In genomic region chr2:167537476-167538297, GRCm38 (mm10) we compare ENCODE assay signal across 8 mouse cellular contexts. TPM values are rescaled to one million over a fixed set of nuclear protein-coding genes. Genes with fewer than 3 reads are reported as not detected.
A peak's percentile ranks its signal among the peaks of the same experiment; 100 is the strongest.
DNase-seq lines count a peak whose midpoint lies in the region; ATAC-seq and TF ChIP-seq lines count a peak whose summit lies in the region.

Snai1 (plus strand) TSS chr2:167538195.

- H3K36me3 ChIP-seq in embryonic facial prominence, embryonic 14.5 days (ENCODE audit: control insufficient read depth, insufficient read depth, low read length) = peaks cover 34% of the 10 kb centered on the region
- H3K36me3 ChIP-seq in heart, adult 2 months (ENCODE audit: control insufficient read depth, insufficient read depth, low read length) = no peaks in the 10 kb centered on the region
- H3K36me3 ChIP-seq in limb, embryonic 13.5 days = peaks cover 26% of the 10 kb centered on the region
- H3K36me3 ChIP-seq in midbrain, postnatal 0 days (ENCODE audit: insufficient read depth, low read length) = no peaks in the 10 kb centered on the region

- peak; percentile 95 for TF ChIP-seq CTCF in heart, adult 2 months (IDR thresholded peaks at IDR 0.05)
- peak; percentile 87 for TF ChIP-seq CTCF in midbrain, postnatal 0 days (IDR thresholded peaks at IDR 0.05)

- peak; percentile 97 for ATAC-seq in embryonic facial prominence, embryonic 14.5 days (ENCODE audit: low read depth)
- ATAC-seq in limb, embryonic 13.5 days (ENCODE audit: low FRiP score, low read depth) = peak; percentile 94
- peak; percentile 90 for ATAC-seq in midbrain, postnatal 0 days (ENCODE audit: low FRiP score)

- H3K27ac ChIP-seq in embryonic facial prominence, embryonic 14.5 days (replicated peaks; ENCODE audit: low read depth, low read length) = peak within 1 kb of the TSS; percentile 95
- H3K27ac ChIP-seq in heart, adult 2 months = peak within 1 kb of the TSS; percentile 68
- H3K27ac ChIP-seq in limb, embryonic 13.5 days = peak within 1 kb of the TSS; percentile 96
- no peak within 1 kb of the TSS for H3K27ac ChIP-seq in midbrain, postnatal 0 days (ENCODE audit: low read depth, low read length)

- H3K27me3 ChIP-seq in embryonic facial prominence, embryonic 14.5 days (replicated peaks; ENCODE audit: control insufficient read depth, insufficient read depth, low read length) = peaks cover 16% of the 10 kb centered on the region
- no peaks in the 10 kb centered on the region for H3K27me3 ChIP-seq in heart, adult 2 months (ENCODE audit: control insufficient read depth, insufficient read depth, low read length)
- H3K27me3 ChIP-seq in limb, embryonic 13.5 days = peaks cover 19% of the 10 kb centered on the region
- H3K27me3 ChIP-seq in midbrain, postnatal 0 days (ENCODE audit: insufficient read depth, low read length) = peaks cover 36% of the 10 kb centered on the region

- peak; percentile 30; the same call in 1 of the 2 replicates for TF ChIP-seq EP300 in heart, adult 2 months (IDR thresholded peaks at IDR 0.05; ENCODE audit: insufficient read depth, low read depth, low read length)

- peak; percentile 93 for TF ChIP-seq POLR2A in heart, adult 2 months (IDR thresholded peaks at IDR 0.05; ENCODE audit: insufficient read depth, low read depth, low read length)

- peak within 1 kb of the TSS; percentile 89 for H3K4me2 ChIP-seq in embryonic facial prominence, embryonic 14.5 days (ENCODE audit: low read depth, low read length)
- peak within 1 kb of the TSS; percentile 92 for H3K4me2 ChIP-seq in limb, embryonic 13.5 days (replicated peaks)
- peak within 1 kb of the TSS; percentile 93 for H3K4me2 ChIP-seq in midbrain, postnatal 0 days (ENCODE audit: low read depth, low read length, poor library complexity, severe bottlenecking)

- no peaks in the 10 kb centered on the region for H3K79me2 ChIP-seq in heart, adult 2 months (replicated peaks; ENCODE audit: control insufficient read depth, insufficient read depth, low read length)

- intact Hi-C loops in heart, adult 2 months (cut with DNase I) = loop anchor here (1.0 kb wide), 1 partner anchor 68 kb away; no protein-coding TSS in a partner anchor

- no peaks in the 10 kb centered on the region for H3K9me3 ChIP-seq in embryonic facial prominence, embryonic 14.5 days (ENCODE audit: control insufficient read depth, low read length)
- H3K9me3 ChIP-seq in limb, embryonic 13.5 days = no peaks in the 10 kb centered on the region
- H3K9me3 ChIP-seq in midbrain, postnatal 0 days (ENCODE audit: low read length) = no peaks in the 10 kb centered on the region

- H3K9ac ChIP-seq in embryonic facial prominence, embryonic 14.5 days (ENCODE audit: low read depth, low read length) = peak within 1 kb of the TSS; percentile 77
- H3K9ac ChIP-seq in heart, adult 2 months (ENCODE audit: low read depth, low read length) = peak within 1 kb of the TSS; percentile 77
- peak within 1 kb of the TSS; percentile 81 for H3K9ac ChIP-seq in limb, embryonic 13.5 days
- peak within 1 kb of the TSS; percentile 36; the same call in 1 of the 2 replicates for H3K9ac ChIP-seq in midbrain, postnatal 0 days (replicated peaks; ENCODE audit: low read length, poor library complexity, severe bottlenecking)

- H3K4me1 ChIP-seq in embryonic facial prominence, embryonic 14.5 days (ENCODE audit: control insufficient read depth, insufficient read depth, low read length) = peaks cover 20% of the 10 kb centered on the region
- peaks cover under 1% of the 10 kb centered on the region for H3K4me1 ChIP-seq in heart, adult 2 months (ENCODE audit: control insufficient read depth, insufficient read depth, low read length)
- peaks cover 48% of the 10 kb centered on the region for H3K4me1 ChIP-seq in limb, embryonic 13.5 days
- peaks cover 7% of the 10 kb centered on the region for H3K4me1 ChIP-seq in midbrain, postnatal 0 days (ENCODE audit: insufficient read depth, low read length)

- DNase-seq in 3T3-L1 (ENCODE audit: low read depth, low spot score) = peak; percentile 99
- DNase-seq in adrenal gland, postnatal 4 days (ENCODE audit: low spot score in 2 of 2) = peak; percentile 81 to 90
- peak; percentile 99 for DNase-seq in embryonic facial prominence, embryonic 14.5 days (ENCODE audit: low spot score)
- peak; percentile 92 to 95 for DNase-seq in heart, adult 2 months
- peak; percentile 93 to 94 for DNase-seq in kidney, adult 8-10 months
- DNase-seq in midbrain, postnatal 0 days (ENCODE audit: low spot score) = peak; percentile 92
- DNase-seq in spleen, postnatal 14 days (ENCODE audit: low spot score in 2 of 2) = peak; percentile 73 to 81

- H3K4me3 ChIP-seq in embryonic facial prominence, embryonic 14.5 days (ENCODE audit: low read depth, low read length) = peak within 1 kb of the TSS; percentile 77
- H3K4me3 ChIP-seq in heart, adult 2 months = peak within 1 kb of the TSS; percentile 61
- H3K4me3 ChIP-seq in limb, embryonic 13.5 days = peak within 1 kb of the TSS; percentile 76
- peak within 1 kb of the TSS; percentile 49 for H3K4me3 ChIP-seq in midbrain, postnatal 0 days (ENCODE audit: low read depth, low read length)

- WGBS in embryonic facial prominence, embryonic 14.5 days = 2% methylated on average over 42 of the region's 58 CpGs
- WGBS in heart, adult 2 months = 1% methylated on average over 58 of the region's 58 CpGs
- WGBS in limb, embryonic 13.5 days = under 1% methylated on average over 58 of the region's 58 CpGs
- WGBS in midbrain, postnatal 0 days = 2% methylated on average over 56 of the region's 58 CpGs

RNA-seq across cellular contexts. Expression of gene Snai1, which starts in this region (rescaled TPM):
- 10 to 100 TPM; 13.2 to 14.8 TPM for total RNA-seq in adrenal gland, postnatal 4 days (2021)
- 64.1 and 69.7 TPM in 2 replicates for polyA plus RNA-seq in embryonic facial prominence, embryonic 14.5 days (2014; fragmentation: Nextera tagmentation; extraction: Ambion mirVana)
- 1 to 10 TPM; 1.6 to 2.0 TPM for total RNA-seq in heart, adult 2 months (2021)
- polyA plus RNA-seq in heart, adult 2 months (2012; rRNA removed) = 6.5 and 10.5 TPM in 2 replicates
- polyA plus RNA-seq in limb, embryonic 13.5 days (2015; fragmentation: Nextera tagmentation; extraction: Ambion mirVana) = 72.6 and 76.0 TPM in 2 replicates
- total RNA-seq in midbrain, postnatal 0 days (2014; rRNA removed) = 0.28 and 0.71 TPM in 2 replicates
- polyA plus RNA-seq in midbrain, postnatal 0 days (2015; fragmentation: Nextera tagmentation; extraction: Ambion mirVana) = 3.8 and 5.1 TPM in 2 replicates
